Mouse (Mus musculus) stomach, postnatal 0 days (tissue): Measurements from ENCODE around the gene Barhl1.

ENCODE experiments used
- CTCF ChIP-seq: IDR thresholded peaks from 2 replicates; pipeline ENCODE4 v1.5.1; 2016; ENCODE audit warnings: antibody characterized with exemption, low read depth, mild to moderate bottlenecking, moderate library complexity
- EP300 ChIP-seq: optimal IDR thresholded peaks from 2 replicates; pipeline ENCODE3; 2016; ENCODE audit warnings: antibody characterized with exemption

GRCm38 (mm10) chr2:28938997-28939396, 22.5 kb upstream of the Barhl1 start:
- no peak for TF ChIP-seq CTCF
- TF ChIP-seq EP300 = no peak
